Mouse (Mus musculus) ES-E14 (cell line): ENCODE measurements around the gene Erc2. TPM values are rescaled to one million over a fixed set of nuclear protein-coding genes. Genes with fewer than 3 reads are reported as not detected.

ENCODE experiments used
- DNase-seq: peaks from one replicate; pipeline ENCODE4 v3.0.0-alpha.2; 2013; ENCODE audit warnings: low read depth, low spot score
- H3K27ac ChIP-seq: 2 replicates; pipeline ENCODE4 v1.5.1; 2012; ENCODE audit warnings: low read depth, mild to moderate bottlenecking, low read length, moderate library complexity, mixed read lengths; ENCODE audit not compliant: poor library complexity, insufficient read depth, severe bottlenecking
- H3K36me3 ChIP-seq: 2 replicates; pipeline ENCODE4 v1.6.1; 2012; ENCODE audit warnings: mild to moderate bottlenecking, low read length, moderate library complexity, mixed read lengths; ENCODE audit not compliant: control insufficient read depth, poor library complexity, insufficient read depth, severe bottlenecking
- H3K4me1 ChIP-seq, 2 experiments: fragments of 150-350 bp in 1 of 2; sonication (generic) in 1 of 2; 2 replicates each; pipeline ENCODE4 v1.6.1; 2012; ENCODE audit warnings: low read length in 2 of 2, mild to moderate bottlenecking in 1 of 2, mixed read lengths in 1 of 2; ENCODE audit not compliant: control insufficient read depth in 2 of 2, insufficient read depth in 2 of 2, poor library complexity in 1 of 2
- H3K4me3 ChIP-seq, 2 experiments: fragments of 150-350 bp in 1 of 2; sonication (generic) in 1 of 2; 2 replicates each; pipeline ENCODE4 v1.5.1; 2012; ENCODE audit warnings: low read length in 2 of 2, low read depth in 1 of 2, mild to moderate bottlenecking in 1 of 2, mixed read lengths in 1 of 2; ENCODE audit not compliant: insufficient read depth in 1 of 2, poor library complexity in 1 of 2, severe bottlenecking in 1 of 2
- H3K9ac ChIP-seq: 2 replicates; pipeline ENCODE4 v1.6.1; 2012; ENCODE audit warnings: low read depth, mild to moderate bottlenecking, low read length, mixed read lengths; ENCODE audit not compliant: poor library complexity, insufficient read depth, severe bottlenecking
- H3K9me3 ChIP-seq: fragments of 150-350 bp; sonication (generic); 2 replicates; pipeline ENCODE4 v1.6.1; 2012; ENCODE audit warnings: low read depth, mild to moderate bottlenecking, low read length; ENCODE audit not compliant: control insufficient read depth, insufficient read depth
- CHD2 ChIP-seq: IDR thresholded peaks from 2 replicates; pipeline ENCODE4 v1.6.1; 2014; ENCODE audit warnings: mild to moderate bottlenecking, low read depth, low read length, inconsistent platforms
- HCFC1 ChIP-seq: IDR thresholded peaks from 2 replicates; pipeline ENCODE4 v1.6.1; 2012; ENCODE audit warnings: low read length, inconsistent platforms, borderline replicate concordance; ENCODE audit not compliant: insufficient read depth
- MAFK ChIP-seq: IDR thresholded peaks from 2 replicates; pipeline ENCODE4 v1.6.1; 2014; ENCODE audit warnings: mild to moderate bottlenecking, low read depth, low read length, inconsistent platforms; ENCODE audit not compliant: insufficient read depth
- ZC3H11A ChIP-seq: IDR thresholded peaks from 2 replicates; pipeline ENCODE4 v1.6.1; 2012; ENCODE audit warnings: low read depth, mild to moderate bottlenecking, inconsistent platforms, low read length, borderline replicate concordance
- ZNF384 ChIP-seq: IDR thresholded peaks from 2 replicates; pipeline ENCODE4 v1.6.1; 2012; ENCODE audit warnings: low read depth, low read length, inconsistent platforms
- in situ Hi-C, 2 experiments: fragments of 600-800 bp; cut with MboI; formaldehyde crosslinking; loops; one replicate each; pipeline ENCODE4 v1.15.1; 2025; ENCODE audit warnings: low sequenced_read_pairs in 2 of 2, inconsistent platforms in 1 of 2; ENCODE audit not compliant: unreplicated experiment in 2 of 2
- total RNA-seq: library from RNA; depleted of rRNA; stranded (reverse); fragments of 300-350 nt; gene quantifications from 2 replicates; pipeline ENCODE4 v1.2.3, GENCODE M21; 2012

Gene Erc2
- total RNA-seq, 1 experiment, result 9.1 TPM

DNA sequence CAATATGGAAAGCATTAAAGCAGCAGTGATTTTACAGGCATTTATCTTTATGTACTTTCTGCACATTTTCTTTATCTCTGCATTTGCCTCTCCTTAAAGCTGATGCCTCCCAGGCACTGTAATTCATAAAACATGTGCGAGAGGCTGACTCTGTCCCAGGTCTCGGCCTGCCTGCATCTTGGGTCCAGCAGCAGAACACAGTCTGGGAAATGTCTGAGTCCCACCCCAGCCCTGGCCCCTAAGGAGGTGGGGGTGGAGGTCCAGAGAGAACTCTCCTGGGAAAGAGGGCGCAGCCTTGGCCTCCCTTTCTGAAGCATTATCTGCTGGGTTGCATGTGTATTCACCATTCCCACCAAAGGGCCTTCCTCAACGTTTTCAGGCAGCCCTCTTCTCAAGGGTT lies 420.9 kb downstream of the Erc2 start:
- TF ChIP-seq ZNF384 (no peak), ZC3H11A (no peak), CHD2 (no peak), HCFC1 (no peak)
- in situ Hi-C loops, result no loop called here
- no peaks in the 10 kb centered on the region for H3K9me3 ChIP-seq
- H3K9ac ChIP-seq, result no peak overlapping the region
- H3K4me1 ChIP-seq, result no peaks in the 10 kb centered on the region; a peak in 1 of 4 replicates
- H3K36me3 ChIP-seq, result no peaks in the 10 kb centered on the region
- H3K4me3 ChIP-seq, result no peak overlapping the region
- H3K27ac ChIP-seq, result no peak overlapping the region
- DNase-seq, result no peak

DNA sequence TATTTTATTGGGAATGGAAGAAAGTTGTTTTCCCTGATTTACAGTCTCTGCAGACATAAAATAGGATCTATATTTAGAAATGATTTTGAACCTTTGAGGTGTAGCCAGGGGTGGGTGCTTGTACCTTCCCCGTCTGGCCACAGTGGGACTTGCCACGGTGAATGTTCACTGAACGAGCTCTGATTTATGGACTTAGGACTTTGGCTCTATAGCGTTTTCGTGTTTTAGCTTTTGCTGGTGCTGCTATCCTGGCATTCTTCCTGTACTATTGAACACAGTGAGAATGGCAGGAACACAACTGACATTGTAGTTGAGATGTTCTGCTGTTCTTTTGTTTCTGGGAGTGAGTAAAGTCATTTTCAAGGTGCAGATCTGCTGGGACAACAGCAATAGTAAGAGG lies 429.4 kb downstream of the Erc2 start:
- H3K9ac ChIP-seq, result no peak overlapping the region
- no peaks in the 10 kb centered on the region for H3K4me1 ChIP-seq
- in situ Hi-C loops, result no loop called here
- H3K27ac ChIP-seq, result no peak overlapping the region
- no peak for DNase-seq
- H3K9me3 ChIP-seq, result no peaks in the 10 kb centered on the region
- no peaks in the 10 kb centered on the region for H3K36me3 ChIP-seq
- H3K4me3 ChIP-seq, result no peak overlapping the region
- TF ChIP-seq ZNF384 (no peak), ZC3H11A (no peak), HCFC1 (no peak), CHD2 (no peak), MAFK (no peak)

DNA sequence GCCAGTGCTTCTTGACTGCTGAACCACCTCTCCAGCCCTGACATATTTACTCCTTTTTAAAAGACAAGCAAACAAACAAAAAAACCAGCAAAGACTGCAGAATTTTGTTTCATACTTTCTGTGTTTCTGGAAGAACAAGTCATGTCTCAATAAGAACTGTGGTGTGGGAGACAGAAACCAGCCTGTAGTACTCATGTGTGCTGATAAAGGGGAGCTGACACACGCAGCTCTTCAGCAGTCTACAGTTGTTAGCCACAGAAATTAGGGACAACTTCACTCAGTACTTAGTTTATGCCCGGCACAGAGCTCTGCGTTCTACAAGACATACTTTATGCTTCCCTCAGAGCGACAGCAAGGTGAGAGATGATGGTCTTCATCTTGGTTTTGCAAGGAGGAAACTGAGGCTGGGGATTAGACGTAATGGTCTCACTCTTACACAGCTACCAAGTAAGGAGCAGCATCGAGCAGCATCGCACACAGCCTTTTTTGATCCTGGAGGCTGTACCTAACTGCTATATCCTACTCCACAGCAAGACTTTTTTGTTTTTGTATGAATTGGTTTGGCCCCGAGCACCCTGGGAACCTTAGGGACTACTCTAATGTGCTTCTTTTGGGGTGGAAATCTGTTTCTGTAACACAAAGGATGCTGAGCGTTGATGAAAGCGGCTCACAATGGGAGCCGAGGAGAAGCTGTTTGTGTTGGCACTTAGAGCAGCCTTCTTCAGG lies 435.1 kb downstream of the Erc2 start:
- Histone ChIP-seq H3K27ac (no peak overlapping the region), H3K4me1 (peaks cover 0 to 2% of the 10 kb centered on the region in 2 experiments; a peak in 1 of 4 replicates), H3K36me3 (no peaks in the 10 kb centered on the region), H3K9ac (no peak overlapping the region), H3K9me3 (no peaks in the 10 kb centered on the region), H3K4me3 (no peak overlapping the region)
- peak; percentile 1 for DNase-seq
- TF ChIP-seq MAFK (no peak), ZNF384 (no peak), ZC3H11A (no peak), HCFC1 (no peak), CHD2 (no peak)
- in situ Hi-C loops, result no loop called here

DNA sequence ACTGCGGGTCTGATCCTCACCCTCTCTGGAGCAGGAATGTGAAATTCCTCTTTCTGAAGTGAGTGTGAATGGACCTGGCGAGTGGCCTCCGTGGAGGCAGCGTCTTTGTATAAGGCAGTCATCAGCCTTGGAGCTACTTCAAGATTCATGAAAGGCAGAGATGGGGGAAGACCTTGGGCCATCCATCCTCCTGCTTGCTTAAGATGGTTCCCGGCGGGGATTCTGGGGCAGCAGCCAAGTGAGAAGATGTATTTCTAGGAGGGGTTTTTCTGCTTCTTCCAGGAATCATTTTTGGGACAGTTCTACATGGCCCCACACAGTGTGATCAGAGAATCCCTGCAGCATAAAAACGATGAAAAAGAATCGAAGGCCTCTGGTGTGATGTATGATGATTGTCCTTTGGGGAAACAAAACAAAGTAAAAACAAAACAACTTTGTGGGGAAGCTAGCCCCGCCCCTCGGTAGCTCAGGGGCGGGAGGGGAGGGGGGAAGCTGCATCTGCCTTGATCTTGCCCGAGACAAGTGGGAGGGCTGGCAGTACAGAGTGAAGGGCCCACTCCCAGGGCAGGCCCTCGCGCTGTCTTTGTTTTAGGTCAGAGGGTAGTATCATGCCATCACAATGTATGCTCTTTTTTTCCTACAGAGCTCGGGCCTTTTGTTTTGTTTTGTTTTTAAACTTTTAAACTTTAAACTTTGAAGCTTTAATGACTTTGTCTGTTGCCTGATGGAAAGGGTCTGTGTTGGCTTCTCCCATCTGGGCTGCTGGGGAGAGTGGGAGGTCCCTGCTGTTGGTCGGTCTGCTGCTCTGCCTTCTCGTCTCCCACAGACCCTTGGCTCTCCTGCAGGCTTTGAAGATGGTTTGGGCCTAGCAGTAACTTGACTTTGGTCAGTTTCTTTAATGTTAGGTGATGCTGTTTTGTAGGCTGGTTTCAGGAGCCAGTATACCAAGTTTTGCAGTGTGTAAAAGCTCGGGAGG lies 435.9 kb downstream of the Erc2 start:
- Histone ChIP-seq H3K27ac (no peak overlapping the region), H3K36me3 (no peaks in the 10 kb centered on the region), H3K4me3 (peak overlapping the region in 1 of 2 experiments; percentile 34; a peak in 1 of 4 replicates), H3K9ac (no peak overlapping the region), H3K4me1 (peaks cover 0 to 2% of the 10 kb centered on the region in 2 experiments; a peak in 1 of 4 replicates), H3K9me3 (no peaks in the 10 kb centered on the region)
- DNase-seq, result peak; percentile 37
- no peak for TF ChIP-seq HCFC1
- TF ChIP-seq ZNF384, result no peak
- TF ChIP-seq MAFK, result no peak
- TF ChIP-seq ZC3H11A, result no peak
- TF ChIP-seq CHD2, result no peak
- in situ Hi-C loops, result no loop called here
